Mouse (Mus musculus): ENCODE measurements around the gene Abhd4.
"Not testable (repeated sequence)": the region's sequence is repeated elsewhere in the genome, so short reads cannot be mapped to it uniquely, and the experiment has no call there.

GRCm38 (mm10) chr14:54229849-54230248 is 24.1 kb upstream of the Abhd4 start:
- not testable (repeated sequence) for TF ChIP-seq CTCF (IDR thresholded peaks at IDR 0.05; ENCODE audit: borderline replicate concordance, control insufficient read depth, extremely low read depth, insufficient read depth, low read length, poor library complexity); POLR2A (IDR thresholded peaks at IDR 0.05; ENCODE audit: control insufficient read depth, extremely low read depth, insufficient read depth, low read length, poor library complexity)

Measured in thymus, adult 2 months (tissue).